Mouse (Mus musculus): Measurements from ENCODE around the gene Clec4f. TPM values are rescaled to one million over a fixed set of nuclear protein-coding genes. Genes with fewer than 3 reads are reported as not detected.

Gene Clec4f
- polyA plus RNA-seq, 1 experiment from 2014 or later, result 0.24 TPM

GRCm38 (mm10) chr6:83626781-83627180 is 29.2 kb downstream of the Clec4f start:
- Histone ChIP-seq H3K27me3 (replicated peaks) (no peaks in the 10 kb centered on the region), H3K27ac (no peak overlapping the region), H3K9me3 (no peaks in the 10 kb centered on the region), H3K4me3 (replicated peaks) (no peak overlapping the region), H3K9ac (no peak overlapping the region), H3K4me1 (no peaks in the 10 kb centered on the region), H3K4me2 (no peak overlapping the region), H3K36me3 (no peaks in the 10 kb centered on the region)
- ATAC-seq (ENCODE audit: insufficient read depth, low FRiP score, low read depth), result no peak
- WGBS, result 59% methylated on average over 17 of the region's 17 CpGs

GRCm38 (mm10) chr6:83619955-83620354 is 36.0 kb downstream of the Clec4f start:
- H3K36me3 ChIP-seq, result no peaks in the 10 kb centered on the region
- no peak overlapping the region for H3K4me3 ChIP-seq (replicated peaks)
- WGBS, result 52% methylated on average over 9 of the region's 9 CpGs
- H3K4me1 ChIP-seq, result no peaks in the 10 kb centered on the region
- H3K27ac ChIP-seq, result no peak overlapping the region
- H3K4me2 ChIP-seq, result no peak overlapping the region
- no peak overlapping the region for H3K9ac ChIP-seq
- ATAC-seq (ENCODE audit: insufficient read depth, low FRiP score, low read depth), result no peak
- no peaks in the 10 kb centered on the region for H3K9me3 ChIP-seq
- H3K27me3 ChIP-seq (replicated peaks), result no peaks in the 10 kb centered on the region

GRCm38 (mm10) chr6:83617581-83618335 is 38.2 kb downstream of the Clec4f start:
- no peak for ATAC-seq (ENCODE audit: insufficient read depth, low FRiP score, low read depth)
- H3K27ac ChIP-seq, result no peak overlapping the region

GRCm38 (mm10) chr6:83616512-83616911 is 39.5 kb downstream of the Clec4f start:
- no peak overlapping the region for H3K9ac ChIP-seq
- H3K4me1 ChIP-seq, result no peaks in the 10 kb centered on the region
- H3K36me3 ChIP-seq, result no peaks in the 10 kb centered on the region
- no peak overlapping the region for H3K4me3 ChIP-seq (replicated peaks)
- ATAC-seq (ENCODE audit: insufficient read depth, low FRiP score, low read depth), result no peak
- H3K27me3 ChIP-seq (replicated peaks), result no peaks in the 10 kb centered on the region
- H3K9me3 ChIP-seq, result no peaks in the 10 kb centered on the region
- WGBS, result 59% methylated on average over 5 of the region's 5 CpGs
- H3K4me2 ChIP-seq, result no peak overlapping the region
- no peak overlapping the region for H3K27ac ChIP-seq

More at GRCm38 (mm10) chr6:83617581-83618335, 38.2 kb downstream of the Clec4f start:
- Histone ChIP-seq H3K9me3 (no peaks in the 10 kb centered on the region), H3K4me2 (no peak overlapping the region), H3K36me3 (no peaks in the 10 kb centered on the region), H3K9ac (no peak overlapping the region), H3K27me3 (replicated peaks) (no peaks in the 10 kb centered on the region), H3K4me1 (no peaks in the 10 kb centered on the region), H3K4me3 (replicated peaks) (no peak overlapping the region)
- 73% methylated on average over 15 of the region's 15 CpGs for WGBS

- no peak overlapping the region for H3K4me3 ChIP-seq (replicated peaks)
- WGBS, result 79% methylated on average over 4 of the region's 4 CpGs
- no peaks in the 10 kb centered on the region for H3K36me3 ChIP-seq
- no peak for ATAC-seq (ENCODE audit: insufficient read depth, low FRiP score, low read depth)
- no peaks in the 10 kb centered on the region for H3K9me3 ChIP-seq
- no peak overlapping the region for H3K4me2 ChIP-seq
- H3K27me3 ChIP-seq (replicated peaks), result no peaks in the 10 kb centered on the region
- H3K9ac ChIP-seq, result no peak overlapping the region
- H3K27ac ChIP-seq, result no peak overlapping the region
- H3K4me1 ChIP-seq, result no peaks in the 10 kb centered on the region
Measured at GRCm38 (mm10) chr6:83614469-83614868, 41.5 kb downstream of the Clec4f start.

- H3K36me3 ChIP-seq, result no peaks in the 10 kb centered on the region
- H3K9ac ChIP-seq, result no peak overlapping the region
- H3K4me2 ChIP-seq, result no peak overlapping the region
- no peaks in the 10 kb centered on the region for H3K27me3 ChIP-seq (replicated peaks)
- H3K4me3 ChIP-seq (replicated peaks), result no peak overlapping the region
- no peak overlapping the region for H3K27ac ChIP-seq
- no peaks in the 10 kb centered on the region for H3K4me1 ChIP-seq
- WGBS, result 89% methylated on average over 1 of the region's 1 CpGs
- no peak for ATAC-seq (ENCODE audit: insufficient read depth, low FRiP score, low read depth)
- no peaks in the 10 kb centered on the region for H3K9me3 ChIP-seq
Measured at GRCm38 (mm10) chr6:83612976-83613375, 43.0 kb downstream of the Clec4f start.

- Histone ChIP-seq H3K27me3 (replicated peaks) (no peaks in the 10 kb centered on the region), H3K4me3 (replicated peaks) (no peak overlapping the region), H3K4me2 (no peak overlapping the region), H3K9ac (no peak overlapping the region), H3K9me3 (no peaks in the 10 kb centered on the region), H3K36me3 (no peaks in the 10 kb centered on the region), H3K27ac (no peak overlapping the region), H3K4me1 (no peaks in the 10 kb centered on the region)
- no peak for ATAC-seq (ENCODE audit: insufficient read depth, low FRiP score, low read depth)
- WGBS, result 58% methylated on average over 6 of the region's 6 CpGs
Measured at GRCm38 (mm10) chr6:83599636-83600174, 56.3 kb downstream of the Clec4f start.

GRCm38 (mm10) chr6:83599060-83599550 is 56.9 kb downstream of the Clec4f start:
- Histone ChIP-seq H3K36me3 (no peaks in the 10 kb centered on the region), H3K4me1 (no peaks in the 10 kb centered on the region), H3K9ac (no peak overlapping the region), H3K27ac (no peak overlapping the region), H3K4me2 (peak overlapping the region; percentile 49), H3K4me3 (replicated peaks) (peak overlapping the region; percentile 27; the same call in 1 of the 2 replicates), H3K9me3 (no peaks in the 10 kb centered on the region), H3K27me3 (replicated peaks) (no peaks in the 10 kb centered on the region)
- WGBS, result 41% methylated on average over 24 of the region's 24 CpGs
- ATAC-seq (ENCODE audit: insufficient read depth, low FRiP score, low read depth), result no peak

- H3K9me3 ChIP-seq, result no peaks in the 10 kb centered on the region
- 7% methylated on average over 9 of the region's 9 CpGs for WGBS
- H3K36me3 ChIP-seq, result no peaks in the 10 kb centered on the region
- no peak overlapping the region for H3K9ac ChIP-seq
- no peaks in the 10 kb centered on the region for H3K4me1 ChIP-seq
- no peaks in the 10 kb centered on the region for H3K27me3 ChIP-seq (replicated peaks)
- H3K27ac ChIP-seq, result no peak overlapping the region
- no peak for ATAC-seq (ENCODE audit: insufficient read depth, low FRiP score, low read depth)
- H3K4me2 ChIP-seq, result peak overlapping the region; percentile 49
- H3K4me3 ChIP-seq (replicated peaks), result peak overlapping the region; percentile 27; the same call in 1 of the 2 replicates
Measured at GRCm38 (mm10) chr6:83598646-83599045, 57.3 kb downstream of the Clec4f start.

GRCm38 (mm10) chr6:83597988-83598387 is 58.0 kb downstream of the Clec4f start:
- no peak overlapping the region for H3K27ac ChIP-seq
- H3K36me3 ChIP-seq, result no peaks in the 10 kb centered on the region
- no peaks in the 10 kb centered on the region for H3K9me3 ChIP-seq
- no peaks in the 10 kb centered on the region for H3K4me1 ChIP-seq
- H3K4me2 ChIP-seq, result no peak overlapping the region
- H3K4me3 ChIP-seq (replicated peaks), result no peak overlapping the region
- H3K27me3 ChIP-seq (replicated peaks), result no peaks in the 10 kb centered on the region
- H3K9ac ChIP-seq, result no peak overlapping the region
- no peak for ATAC-seq (ENCODE audit: insufficient read depth, low FRiP score, low read depth)
- WGBS, result 47% methylated on average over 3 of the region's 3 CpGs

- H3K36me3 ChIP-seq, result no peaks in the 10 kb centered on the region
- H3K4me3 ChIP-seq (replicated peaks), result no peak overlapping the region
- H3K4me2 ChIP-seq, result no peak overlapping the region
- WGBS, result 83% methylated on average over 2 of the region's 2 CpGs
- no peak overlapping the region for H3K9ac ChIP-seq
- no peak overlapping the region for H3K27ac ChIP-seq
- no peaks in the 10 kb centered on the region for H3K4me1 ChIP-seq
- ATAC-seq (ENCODE audit: insufficient read depth, low FRiP score, low read depth), result no peak
- no peaks in the 10 kb centered on the region for H3K9me3 ChIP-seq
- no peaks in the 10 kb centered on the region for H3K27me3 ChIP-seq (replicated peaks)
Measured at GRCm38 (mm10) chr6:83595035-83595434, 61.0 kb downstream of the Clec4f start.
